Mouse (Mus musculus) NIH3T3 (cell line): Measurements from ENCODE around the gene Batf.

Experiments used
- DNase-seq: peaks from one replicate; pipeline ENCODE4 v3.0.0-alpha.2; 2012; ENCODE audit warnings: low read depth

Batf gene

GRCm38 (mm10) chr12:85686466-85687216 is at the start of gene Batf:
Gene Batf, plus strand, starts transcription at chr12:85686669.
- no peak for DNase-seq

- DNase-seq, result no peak
Observed at GRCm38 (mm10) chr12:85637932-85638331, 48.5 kb upstream of the Batf start.

GRCm38 (mm10) chr12:85638541-85639325 is 47.7 kb upstream of the Batf start:
- no peak for DNase-seq

GRCm38 (mm10) chr12:85639326-85640008 is 47.0 kb upstream of the Batf start:
- DNase-seq, result peak; percentile 89

- no peak for DNase-seq
Observed at GRCm38 (mm10) chr12:85640852-85641563, 45.5 kb upstream of the Batf start.

GRCm38 (mm10) chr12:85641564-85641931 is 44.9 kb upstream of the Batf start:
- no peak for DNase-seq

- no peak for DNase-seq
Observed at GRCm38 (mm10) chr12:85643735-85644134, 42.7 kb upstream of the Batf start.

- DNase-seq, result peak; percentile 40
Observed at GRCm38 (mm10) chr12:85645664-85646063, 40.8 kb upstream of the Batf start.

GRCm38 (mm10) chr12:85647346-85647745 is 39.1 kb upstream of the Batf start:
- DNase-seq, result no peak

GRCm38 (mm10) chr12:85647955-85648354 is 38.5 kb upstream of the Batf start:
- DNase-seq, result no peak

GRCm38 (mm10) chr12:85659319-85659718 is 27.1 kb upstream of the Batf start:
- DNase-seq, result peak; percentile 30

- no peak for DNase-seq
Observed at GRCm38 (mm10) chr12:85660855-85661254, 25.6 kb upstream of the Batf start.

GRCm38 (mm10) chr12:85662232-85662631 is 24.2 kb upstream of the Batf start:
- peak; percentile 39 for DNase-seq

- DNase-seq, result peak; percentile 88
Observed at GRCm38 (mm10) chr12:85662896-85663295, 23.6 kb upstream of the Batf start.

- DNase-seq, result no peak
Observed at GRCm38 (mm10) chr12:85666112-85666511, 20.4 kb upstream of the Batf start.

- DNase-seq, result no peak
Observed at GRCm38 (mm10) chr12:85667071-85667470, 19.4 kb upstream of the Batf start.

- DNase-seq, result peak; percentile 25
Observed at GRCm38 (mm10) chr12:85668696-85669095, 17.8 kb upstream of the Batf start.

- DNase-seq, result no peak
Observed at GRCm38 (mm10) chr12:85670080-85670479, 16.4 kb upstream of the Batf start.

GRCm38 (mm10) chr12:85673914-85674313 is 12.6 kb upstream of the Batf start:
- no peak for DNase-seq

- DNase-seq, result no peak
Observed at GRCm38 (mm10) chr12:85679117-85679516, 7.4 kb upstream of the Batf start.

- DNase-seq, result no peak
Observed at GRCm38 (mm10) chr12:85679808-85680207, 6.7 kb upstream of the Batf start.

- no peak for DNase-seq
Observed at GRCm38 (mm10) chr12:85682328-85682727, 4.1 kb upstream of the Batf start.
